13 mouse cellular contexts compared by ENCODE assay signal in the genomic region with DNA sequence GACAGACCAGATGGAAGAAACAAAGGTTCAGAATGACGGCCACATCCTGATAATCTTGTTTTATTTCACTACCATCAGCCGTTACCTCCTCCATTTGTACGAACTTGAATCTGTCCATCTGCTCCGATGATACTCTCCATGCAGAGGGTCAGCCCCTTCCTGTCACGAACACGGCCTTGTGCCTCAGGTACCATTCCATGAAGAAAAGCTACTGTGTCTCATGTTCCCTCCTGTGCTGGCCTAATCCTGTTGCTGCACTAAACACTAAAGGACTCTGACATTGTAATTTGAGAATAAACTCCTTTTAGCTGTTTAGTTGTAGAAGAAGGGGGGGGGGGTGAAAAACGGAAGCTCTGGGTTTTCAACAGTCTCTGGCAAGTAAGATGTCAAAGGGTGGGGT.
"Had no signal": no experiment of that assay in that cellular context is flagged by ENCODE, and none has a peak within 500 bp of the region (broad histone marks: within the 10 kb centered on the region; RNA-seq: fewer than 3 reads in every experiment).

No protein-coding gene starts in this region.

- H3K4me3 ChIP-seq: limb, embryonic 15.5 days; liver, embryonic 12.5 days; megakaryocyte, embryonic 14.5 days; midbrain, embryonic 15.5 days; neural tube, embryonic 12.5 days had no signal

- H3K9me3 ChIP-seq: limb, embryonic 15.5 days; liver, embryonic 12.5 days; megakaryocyte, embryonic 14.5 days; midbrain, embryonic 15.5 days; neural tube, embryonic 12.5 days had no signal

- H3K27ac ChIP-seq: limb, embryonic 15.5 days; liver, embryonic 12.5 days; midbrain, embryonic 15.5 days; neural tube, embryonic 12.5 days; stomach, postnatal 0 days had no signal

- ATAC-seq: liver, embryonic 12.5 days; midbrain, embryonic 15.5 days had no signal

- H3K4me1 ChIP-seq: limb, embryonic 15.5 days; liver, embryonic 12.5 days; megakaryocyte, embryonic 14.5 days; neural tube, embryonic 12.5 days had no signal

- H3K4me2 ChIP-seq: limb, embryonic 15.5 days; liver, embryonic 12.5 days; lung, embryonic 14.5 days; midbrain, embryonic 11.5 days; midbrain, embryonic 15.5 days; neural tube, embryonic 12.5 days had no signal

- H3K36me3 ChIP-seq: limb, embryonic 15.5 days; liver, embryonic 12.5 days; midbrain, embryonic 15.5 days; neural tube, embryonic 12.5 days had no signal

- H3K9ac ChIP-seq: limb, embryonic 15.5 days; liver, embryonic 12.5 days; lung, embryonic 14.5 days; midbrain, embryonic 15.5 days; neural tube, embryonic 12.5 days had no signal

- H3K27me3 ChIP-seq: limb, embryonic 15.5 days; liver, embryonic 12.5 days; megakaryocyte, embryonic 14.5 days; midbrain, embryonic 15.5 days; neural tube, embryonic 12.5 days had no signal

- DNase-seq: kidney, adult 9 months; kidney, postnatal 36 days; lung, embryonic 14.5 days; lung, postnatal 10 days; lung, postnatal 4 days; thymus, postnatal 4 days had no signal
